Mouse (Mus musculus) hindbrain, embryonic 13.5 days (tissue): Measurements from ENCODE around the gene Ccdc182. TPM values are rescaled to one million over a fixed set of nuclear protein-coding genes. Genes with fewer than 3 reads are reported as not detected.

Experiments used
- ATAC-seq: fragments of 200-750 bp; cut with Nextera tagmentation; 2 replicates; pipeline ENCODE4 v1.8.0; 2017; ENCODE audit warnings: moderate TSS enrichment; ENCODE audit not compliant: low FRiP score
- H3K27ac ChIP-seq: fragments of 300-500 bp; sonication (generic); 2 replicates; pipeline ENCODE4 v1.5.1; 2015; ENCODE audit warnings: inconsistent platforms, mild to moderate bottlenecking, moderate library complexity
- H3K27me3 ChIP-seq: fragments of 300-500 bp; sonication (generic); 2 replicates; pipeline ENCODE4 v1.6.1; 2015; ENCODE audit warnings: mild to moderate bottlenecking, inconsistent platforms
- H3K36me3 ChIP-seq: fragments of 300-500 bp; sonication (generic); 2 replicates; pipeline ENCODE4 v1.6.1; 2015; ENCODE audit warnings: mild to moderate bottlenecking, inconsistent platforms
- H3K4me1 ChIP-seq: fragments of 300-500 bp; sonication (generic); replicated peaks from 2 replicates; pipeline ENCODE4 v1.6.1; 2015; ENCODE audit warnings: inconsistent platforms
- H3K4me2 ChIP-seq: fragments of 300-500 bp; sonication (generic); 2 replicates; pipeline ENCODE4 v1.6.1; 2015; ENCODE audit warnings: inconsistent platforms, mild to moderate bottlenecking, moderate library complexity
- H3K4me3 ChIP-seq: fragments of 300-500 bp; sonication (generic); 2 replicates; pipeline ENCODE4 v1.5.1; 2015; ENCODE audit warnings: mild to moderate bottlenecking, inconsistent platforms
- H3K9ac ChIP-seq: fragments of 300-500 bp; sonication (generic); 2 replicates; pipeline ENCODE4 v1.6.1; 2015; ENCODE audit warnings: mild to moderate bottlenecking, inconsistent platforms
- H3K9me3 ChIP-seq: fragments of 300-500 bp; sonication (generic); 2 replicates; pipeline ENCODE4 v1.6.1; 2016; ENCODE audit warnings: inconsistent platforms
- WGBS: fragments of 180-500 bp; shearing (Covaris S2); methylation state at CpG from one replicate; pipeline ENCODE4 v1.1.7; 2015; 5-methylcytosine and 5-hydroxymethylcytosine counted together
- polyA plus RNA-seq: library from polyadenylated mRNA; unstranded; fragments of >200 nt; fragmentation: Nextera tagmentation; extraction: Ambion mirVana; gene quantifications from 2 replicates; pipeline ENCODE4 v1.2.1, GENCODE M21; 2015

Gene Ccdc182
- polyA plus RNA-seq, 1 experiment from 2014 or later: 1.3 TPM

- 49% methylated on average over 8 of the region's 8 CpGs for WGBS
- H3K4me3 ChIP-seq: no peak overlapping the region
- no peak for ATAC-seq
Observed at GRCm38 (mm10) chr11:88286019-88286418, 7.8 kb upstream of the Ccdc182 start.

GRCm38 (mm10) chr11:88288400-88288799 is 5.5 kb upstream of the Ccdc182 start:
- H3K4me3 ChIP-seq: no peak overlapping the region
- peak; percentile 53; the same call in 1 of the 2 replicates for ATAC-seq
- H3K4me2 ChIP-seq: no peak overlapping the region
- H3K27me3 ChIP-seq: no peaks in the 10 kb centered on the region
- peaks cover 46% of the 10 kb centered on the region for H3K4me1 ChIP-seq
- no peak overlapping the region for H3K9ac ChIP-seq
- H3K27ac ChIP-seq: peak overlapping the region; percentile 78
- H3K36me3 ChIP-seq: no peaks in the 10 kb centered on the region
- WGBS: 25% methylated on average over 11 of the region's 11 CpGs
- H3K9me3 ChIP-seq: no peaks in the 10 kb centered on the region

More at GRCm38 (mm10) chr11:88286019-88286418, 7.8 kb upstream of the Ccdc182 start:
- H3K4me2 ChIP-seq: no peak overlapping the region
- no peak overlapping the region for H3K9ac ChIP-seq
- H3K27me3 ChIP-seq: no peaks in the 10 kb centered on the region
- peaks cover 29% of the 10 kb centered on the region for H3K4me1 ChIP-seq
- H3K36me3 ChIP-seq: no peaks in the 10 kb centered on the region
- peak overlapping the region; percentile 70 for H3K27ac ChIP-seq
- no peaks in the 10 kb centered on the region for H3K9me3 ChIP-seq

GRCm38 (mm10) chr11:88288805-88289340 is 5.0 kb upstream of the Ccdc182 start:
- peak; percentile 69 for ATAC-seq
- H3K36me3 ChIP-seq: no peaks in the 10 kb centered on the region
- peak overlapping the region; percentile 78 for H3K27ac ChIP-seq
- no peaks in the 10 kb centered on the region for H3K9me3 ChIP-seq
- H3K4me3 ChIP-seq: no peak overlapping the region
- H3K27me3 ChIP-seq: no peaks in the 10 kb centered on the region
- H3K9ac ChIP-seq: no peak overlapping the region
- WGBS: 28% methylated on average over 12 of the region's 12 CpGs
- peaks cover 47% of the 10 kb centered on the region for H3K4me1 ChIP-seq
- 0 out of 2 replicates have a peak overlapping the region, but pooled peaks have one; percentile 8 for H3K4me2 ChIP-seq

- Histone ChIP-seq H3K9me3 (no peaks in the 10 kb centered on the region), H3K4me3 (no peak overlapping the region), H3K27ac (no peak overlapping the region), H3K27me3 (no peaks in the 10 kb centered on the region), H3K36me3 (no peaks in the 10 kb centered on the region), H3K4me2 (no peak overlapping the region), H3K4me1 (peaks cover 63% of the 10 kb centered on the region), H3K9ac (no peak overlapping the region)
- 67% methylated on average over 4 of the region's 4 CpGs for WGBS
- ATAC-seq: no peak
Observed at GRCm38 (mm10) chr11:88291245-88291644, 2.6 kb upstream of the Ccdc182 start.

- no peaks in the 10 kb centered on the region for H3K36me3 ChIP-seq
- H3K27ac ChIP-seq: no peak overlapping the region
- no peak overlapping the region for H3K4me2 ChIP-seq
- no peak for ATAC-seq
- no peaks in the 10 kb centered on the region for H3K27me3 ChIP-seq
- 33% methylated on average over 4 of the region's 4 CpGs for WGBS
- no peaks in the 10 kb centered on the region for H3K9me3 ChIP-seq
- peaks cover 64% of the 10 kb centered on the region for H3K4me1 ChIP-seq
- H3K4me3 ChIP-seq: no peak overlapping the region
- H3K9ac ChIP-seq: no peak overlapping the region
Observed at GRCm38 (mm10) chr11:88291688-88292087, 2.2 kb upstream of the Ccdc182 start.

GRCm38 (mm10) chr11:88294394-88294710 is 494 bp downstream of the Ccdc182 start:
- Histone ChIP-seq H3K4me1 (peaks cover 62% of the 10 kb centered on the region), H3K27ac (peak overlapping the region; percentile 76), H3K4me3 (peak overlapping the region; percentile 25), H3K27me3 (no peaks in the 10 kb centered on the region), H3K9me3 (no peaks in the 10 kb centered on the region), H3K4me2 (peak overlapping the region; percentile 46), H3K36me3 (no peaks in the 10 kb centered on the region), H3K9ac (peak overlapping the region; percentile 61)
- WGBS: 29% methylated on average over 17 of the region's 17 CpGs
- ATAC-seq: no peak

- ATAC-seq: no peak
- Histone ChIP-seq H3K36me3 (no peaks in the 10 kb centered on the region), H3K9me3 (no peaks in the 10 kb centered on the region), H3K27me3 (no peaks in the 10 kb centered on the region), H3K4me2 (no peak overlapping the region), H3K9ac (0 out of 2 replicates have a peak overlapping the region, but pooled peaks have one; percentile 31), H3K27ac (peak overlapping the region; percentile 76), H3K4me3 (no peak overlapping the region), H3K4me1 (peaks cover 62% of the 10 kb centered on the region)
- WGBS: 36% methylated on average over 5 of the region's 5 CpGs
Observed at GRCm38 (mm10) chr11:88295298-88295697, 1.4 kb downstream of the Ccdc182 start.

- Histone ChIP-seq H3K4me1 (peaks cover 59% of the 10 kb centered on the region), H3K9me3 (no peaks in the 10 kb centered on the region), H3K27me3 (no peaks in the 10 kb centered on the region), H3K36me3 (no peaks in the 10 kb centered on the region), H3K4me2 (no peak overlapping the region), H3K4me3 (no peak overlapping the region), H3K9ac (no peak overlapping the region), H3K27ac (peak overlapping the region; percentile 14; the same call in 1 of the 2 replicates)
- WGBS: 47% methylated on average over 4 of the region's 4 CpGs
- no peak for ATAC-seq
Observed at GRCm38 (mm10) chr11:88297526-88297925, 3.7 kb downstream of the Ccdc182 start.

- Histone ChIP-seq H3K27me3 (no peaks in the 10 kb centered on the region), H3K4me2 (no peak overlapping the region), H3K4me3 (no peak overlapping the region), H3K9ac (no peak overlapping the region), H3K27ac (0 out of 2 replicates have a peak overlapping the region, but pooled peaks have one; percentile 58), H3K4me1 (peaks cover 49% of the 10 kb centered on the region), H3K9me3 (no peaks in the 10 kb centered on the region), H3K36me3 (no peaks in the 10 kb centered on the region)
- ATAC-seq: no peak
- 38% methylated on average over 4 of the region's 4 CpGs for WGBS
Observed at GRCm38 (mm10) chr11:88299345-88299744, 5.5 kb downstream of the Ccdc182 start.

- Histone ChIP-seq H3K4me2 (no peak overlapping the region), H3K9ac (no peak overlapping the region), H3K27me3 (no peaks in the 10 kb centered on the region), H3K9me3 (no peaks in the 10 kb centered on the region), H3K4me1 (peaks cover 35% of the 10 kb centered on the region), H3K27ac (no peak overlapping the region), H3K4me3 (no peak overlapping the region), H3K36me3 (no peaks in the 10 kb centered on the region)
- 48% methylated on average over 6 of the region's 6 CpGs for WGBS
- no peak for ATAC-seq
Observed at GRCm38 (mm10) chr11:88301619-88302018, 7.8 kb downstream of the Ccdc182 start.

GRCm38 (mm10) chr11:88305759-88306158 is 11.9 kb downstream of the Ccdc182 start:
- Histone ChIP-seq H3K27ac (no peak overlapping the region), H3K4me3 (no peak overlapping the region), H3K36me3 (no peaks in the 10 kb centered on the region), H3K27me3 (no peaks in the 10 kb centered on the region), H3K9me3 (no peaks in the 10 kb centered on the region), H3K4me2 (no peak overlapping the region), H3K9ac (no peak overlapping the region), H3K4me1 (peaks cover 50% of the 10 kb centered on the region)
- no peak for ATAC-seq
- 91% methylated on average over 6 of the region's 6 CpGs for WGBS

- Histone ChIP-seq H3K4me2 (no peak overlapping the region), H3K9me3 (no peaks in the 10 kb centered on the region), H3K27me3 (no peaks in the 10 kb centered on the region), H3K4me1 (peaks cover 57% of the 10 kb centered on the region), H3K27ac (peak overlapping the region; percentile 83), H3K9ac (no peak overlapping the region), H3K4me3 (no peak overlapping the region), H3K36me3 (no peaks in the 10 kb centered on the region)
- 83% methylated on average over 14 of the region's 14 CpGs for WGBS
- ATAC-seq: no peak
Observed at GRCm38 (mm10) chr11:88307616-88308543, 14.0 kb downstream of the Ccdc182 start.
